Mouse (Mus musculus) adrenal gland, postnatal 10 days (tissue): ENCODE results near the gene Zc3h18. TPM values are rescaled to one million over a fixed set of nuclear protein-coding genes. Genes with fewer than 3 reads are reported as not detected.

Experiments used
- DNase-seq: peaks from one replicate; pipeline ENCODE4 v3.0.0; 2021; ENCODE audit warnings: mixed read lengths
- total RNA-seq, 2 experiments: library from RNA; stranded (reverse); gene quantifications; 2 replicates each; pipeline ENCODE4 v1.2.3; 2021

Zc3h18 gene
- total RNA-seq, 2 experiments from 2014 or later = 36.2 to 37.7 TPM

DNA sequence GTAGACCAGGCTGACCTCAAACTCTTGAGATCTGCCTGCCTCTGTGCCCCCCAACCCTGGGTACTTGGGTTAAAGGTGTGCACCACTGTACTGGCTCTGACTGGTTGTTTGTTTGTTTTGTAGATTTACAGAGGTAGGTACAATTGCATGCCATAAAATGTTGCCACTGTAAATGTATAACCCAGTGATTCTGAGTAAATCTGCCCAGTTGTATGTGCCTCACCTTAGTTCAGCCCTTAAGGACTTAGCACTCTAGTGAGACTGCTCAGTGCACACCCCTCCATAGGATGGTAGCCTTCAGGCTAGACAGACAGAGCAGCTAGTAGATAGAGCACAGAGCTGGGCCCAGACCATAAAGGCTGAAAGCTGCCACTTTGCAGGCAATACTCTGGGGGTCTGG is 17.3 kb downstream of the Zc3h18 start:
- no peak for DNase-seq

DNA sequence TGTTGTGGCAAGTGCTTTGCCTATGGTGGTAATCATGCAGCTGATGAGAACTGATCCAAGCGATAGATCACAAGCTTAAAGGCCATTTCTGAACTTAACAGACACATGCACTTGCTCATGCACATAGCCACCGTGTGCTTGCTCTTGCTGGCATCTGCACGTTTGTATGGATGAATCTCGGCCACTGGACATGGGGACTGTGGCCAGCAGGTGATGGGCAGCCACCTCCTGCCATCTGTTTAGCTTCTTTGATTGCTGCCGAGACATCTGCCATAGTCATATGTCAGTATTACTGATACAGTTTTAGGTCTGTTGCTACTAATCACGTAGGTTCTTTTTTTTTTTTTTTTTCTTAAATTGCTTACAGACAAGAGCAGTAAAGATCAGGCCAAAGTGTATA is 18.9 kb downstream of the Zc3h18 start:
- no peak for DNase-seq

DNA sequence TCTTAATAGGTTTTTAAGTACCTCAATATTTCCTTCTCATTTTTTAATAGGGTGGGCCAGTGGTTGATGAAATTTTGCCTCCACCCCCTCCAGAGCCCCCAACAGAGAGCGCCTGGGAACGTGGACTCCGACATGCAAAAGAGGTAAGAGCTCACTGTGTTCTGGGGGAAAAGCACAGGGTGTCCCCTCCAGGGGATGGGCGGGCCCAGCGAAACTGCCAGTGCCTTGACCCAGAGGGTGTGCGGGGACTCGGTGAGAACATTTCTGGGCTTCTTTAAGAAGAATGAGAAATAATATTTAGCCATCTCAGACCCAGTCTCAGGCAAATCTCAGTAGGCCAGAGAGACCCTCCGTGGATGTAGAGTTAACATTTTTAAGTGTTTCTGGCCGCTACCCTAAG is 21.8 kb downstream of the Zc3h18 start:
- no peak for DNase-seq

DNA sequence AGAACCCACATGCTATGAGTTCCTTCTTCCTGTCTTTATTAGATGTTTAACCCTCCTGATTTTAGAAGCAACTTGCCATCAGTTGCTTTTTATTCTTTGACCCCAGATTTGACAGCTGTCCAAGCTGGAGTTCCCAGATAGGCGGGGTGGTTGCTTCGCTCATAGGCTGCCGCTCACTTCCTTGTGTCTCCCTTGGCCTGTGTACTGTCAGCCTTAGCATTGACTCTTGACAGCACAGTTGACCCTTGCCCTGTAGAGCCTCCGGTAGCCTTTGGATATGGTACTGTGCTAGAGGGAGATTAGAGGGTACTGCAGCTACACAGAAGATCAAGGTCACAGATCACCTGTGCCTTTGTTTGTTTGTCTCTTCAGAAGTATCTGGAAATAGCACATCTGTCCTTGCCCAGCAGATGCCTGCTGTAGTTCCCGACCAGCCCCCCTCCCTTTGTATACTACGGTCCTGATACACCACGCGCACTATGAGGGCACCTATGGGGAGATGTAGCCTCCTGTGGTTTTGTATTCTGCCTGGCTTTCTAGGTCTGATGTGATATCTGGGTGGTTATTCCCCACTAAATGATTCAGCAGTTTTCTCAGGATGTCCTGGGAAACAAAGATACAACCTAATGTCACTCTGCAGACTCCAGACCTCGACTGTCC is 28.9 kb downstream of the Zc3h18 start:
- no peak for DNase-seq

DNA sequence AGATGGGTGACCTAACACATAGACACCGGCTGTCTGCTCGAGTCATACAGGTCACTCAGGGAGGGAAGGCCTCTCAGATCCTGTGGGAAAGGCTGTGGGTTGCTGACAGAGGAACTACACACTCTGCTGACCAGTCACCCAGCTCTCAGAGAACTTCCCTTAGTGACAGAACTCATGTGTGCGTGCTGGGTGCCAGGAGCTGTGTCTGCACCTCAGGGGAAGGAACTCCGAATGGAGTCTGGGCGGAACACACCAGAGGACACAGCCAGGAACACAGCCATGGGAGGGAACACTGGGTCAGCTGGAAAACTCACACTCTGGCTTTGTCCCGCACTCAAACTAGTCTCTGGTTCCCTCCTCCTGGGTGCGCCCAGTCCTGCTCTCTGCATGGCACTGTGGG is 31.3 kb downstream of the Zc3h18 start:
- no peak for DNase-seq

DNA sequence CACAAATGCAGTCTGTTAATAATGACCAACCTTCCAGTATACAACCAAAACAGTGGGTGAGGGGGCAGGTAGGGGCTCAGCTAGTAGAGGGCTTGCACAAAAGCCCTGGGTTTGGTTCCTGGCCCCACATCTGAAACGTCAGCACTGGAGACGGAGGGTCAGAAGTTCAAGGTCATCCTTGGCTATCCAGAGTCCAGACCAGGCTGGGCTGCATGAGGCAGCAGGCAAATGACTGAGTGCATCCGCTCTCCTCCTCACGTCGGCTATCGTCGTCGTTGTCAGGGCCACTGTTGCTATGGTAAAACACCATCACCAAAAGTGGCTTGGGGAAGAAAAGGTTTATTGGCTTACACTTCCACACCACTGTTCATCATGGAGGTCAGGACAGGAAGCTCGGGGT is 37.9 kb downstream of the Zc3h18 start:
- no peak for DNase-seq

DNA sequence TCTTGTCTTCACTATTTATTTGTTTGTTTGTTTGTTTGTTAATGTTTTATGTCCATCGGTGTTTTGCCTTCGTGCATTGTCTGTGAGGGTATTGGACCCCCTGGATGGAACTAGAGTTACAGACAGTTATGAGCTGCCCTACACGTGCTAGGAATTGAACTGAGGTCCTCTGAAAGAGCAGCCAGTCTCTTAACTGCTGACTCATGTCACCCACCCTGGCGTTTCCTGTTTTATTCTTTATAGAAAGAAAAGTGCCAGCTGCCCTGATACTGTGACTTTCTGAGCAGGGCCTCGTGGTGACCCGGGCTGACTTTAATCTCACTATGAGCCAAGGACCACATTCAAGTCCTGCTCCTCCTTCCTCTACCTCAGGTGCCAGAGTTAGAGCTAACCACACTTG is 39.1 kb downstream of the Zc3h18 start:
- DNase-seq = no peak

DNA sequence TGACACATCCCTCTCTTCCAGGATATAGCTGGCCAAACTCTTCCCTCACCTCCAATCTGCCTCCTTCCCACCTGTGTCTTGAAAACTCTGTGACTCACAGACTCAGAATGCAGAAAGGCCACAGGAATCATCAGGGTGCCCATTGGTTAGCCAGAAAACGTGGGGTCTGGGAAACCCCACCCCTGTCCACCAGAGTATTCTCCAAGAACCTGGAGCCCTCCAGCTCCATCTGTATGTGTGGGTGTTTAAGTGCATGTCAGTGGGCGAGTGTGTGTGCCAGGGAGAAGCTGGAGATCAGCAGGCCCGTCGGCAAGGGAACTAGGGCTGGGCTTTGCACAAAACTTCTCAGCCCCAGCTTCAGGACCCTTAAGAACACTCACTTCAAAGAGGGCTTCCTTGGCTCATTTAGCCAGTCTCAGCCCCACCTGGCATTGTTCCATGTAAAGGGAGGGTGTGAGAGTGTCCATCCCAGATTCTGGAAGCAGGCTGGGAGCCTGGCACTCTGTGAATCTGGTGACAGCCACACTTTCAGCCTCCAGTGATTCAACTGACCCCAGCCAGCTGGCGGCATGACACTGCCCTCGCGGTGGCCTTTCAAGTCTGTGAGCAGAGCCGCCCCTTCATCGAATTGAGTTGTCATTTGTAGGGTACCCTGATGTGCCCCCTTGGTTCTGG is 43.6 kb downstream of the Zc3h18 start:
- DNase-seq = no peak

DNA sequence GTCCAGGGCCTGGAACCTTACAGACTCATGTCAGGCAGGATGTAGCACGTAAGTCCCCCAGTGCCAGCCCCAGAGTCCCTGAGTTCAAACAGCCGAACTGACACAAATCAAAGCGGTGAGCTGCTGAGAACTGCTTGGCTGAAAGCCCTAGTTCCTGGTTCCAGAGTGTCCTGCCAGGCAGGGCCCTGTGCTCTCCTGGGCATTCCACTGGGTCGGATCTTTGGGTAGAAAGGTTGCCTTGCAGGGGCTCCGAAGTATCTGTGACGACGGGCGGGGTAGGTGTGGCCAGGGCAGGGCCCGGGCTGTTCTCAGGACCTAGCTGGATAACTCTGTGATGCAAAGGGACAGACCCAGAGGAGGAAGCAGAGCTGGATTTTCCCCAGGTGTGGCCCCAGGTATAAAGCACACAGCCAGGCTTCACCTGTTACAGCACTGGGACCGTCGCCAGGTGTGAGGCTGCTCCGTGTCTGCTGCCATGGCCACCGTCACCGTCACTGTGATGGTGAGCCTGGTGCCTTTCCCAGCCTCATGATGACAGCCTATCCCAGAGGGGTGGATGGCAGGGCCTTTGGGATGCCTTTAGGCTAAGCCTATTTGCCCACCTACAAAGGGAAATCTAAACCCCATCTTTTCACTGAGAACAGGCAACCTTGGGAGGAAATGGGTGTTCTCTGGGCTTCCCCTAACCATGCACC is 45.1 kb downstream of the Zc3h18 start, which contains the start of gene Il17c:
Gene Il17c (plus strand): TSS at position 645 of the 695 bp plus-strand sequence.
- DNase-seq = peak; percentile 26

DNA sequence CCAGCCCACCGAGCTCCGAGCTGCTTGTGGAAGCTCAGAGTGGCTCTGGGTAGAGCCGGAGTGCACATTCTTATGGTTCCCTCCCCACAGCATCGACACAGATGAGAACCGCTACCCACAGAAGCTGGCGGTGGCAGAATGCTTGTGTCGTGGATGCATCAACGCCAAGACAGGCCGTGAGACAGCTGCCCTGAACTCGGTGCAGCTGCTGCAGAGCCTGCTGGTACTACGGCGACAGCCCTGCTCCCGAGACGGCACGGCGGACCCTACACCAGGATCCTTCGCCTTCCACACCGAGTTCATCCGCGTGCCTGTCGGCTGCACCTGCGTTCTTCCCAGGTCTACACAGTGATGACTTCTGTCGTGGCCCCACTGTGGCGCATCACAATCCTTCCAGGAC is 46.8 kb downstream of the Zc3h18 start:
- DNase-seq = no peak

DNA sequence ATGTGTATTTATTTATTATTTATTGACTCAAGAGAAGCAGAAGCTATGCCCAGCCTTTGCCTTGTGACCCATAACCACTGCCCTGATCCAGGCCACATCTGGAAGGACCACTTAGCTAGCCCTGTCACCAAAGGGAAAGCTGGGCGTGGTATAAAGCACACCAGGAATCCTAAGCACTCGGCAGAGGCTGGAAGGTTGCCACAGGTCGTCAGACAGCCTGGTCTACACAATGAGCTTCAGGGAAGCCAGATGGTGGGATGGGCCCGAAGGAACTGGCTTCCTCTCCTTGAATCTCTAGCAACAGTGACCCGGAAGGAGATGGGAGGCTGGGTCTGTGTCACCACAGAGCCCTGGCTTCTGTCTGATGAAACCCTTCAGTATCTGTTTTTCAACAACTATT is 47.2 kb downstream of the Zc3h18 start:
- no peak for DNase-seq

DNA sequence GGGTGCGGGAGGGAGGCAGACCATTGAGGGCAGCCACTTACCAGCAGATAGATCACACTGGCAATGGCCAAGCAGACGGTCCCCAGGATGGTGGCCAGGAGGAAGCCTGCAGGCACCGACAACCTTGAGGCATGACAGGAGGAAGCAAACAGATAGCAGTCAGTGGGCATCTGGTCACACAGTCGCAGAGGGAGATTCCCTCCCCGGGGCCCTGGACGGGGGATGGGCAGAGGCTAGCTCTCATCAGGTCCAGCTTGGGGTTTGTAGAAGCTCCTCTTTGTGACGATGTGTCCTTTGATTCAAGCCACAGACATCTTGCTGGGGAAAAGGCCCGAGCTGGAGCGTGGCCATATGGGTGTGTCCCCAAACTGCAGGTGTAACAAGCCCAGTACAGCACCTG is 49.7 kb downstream of the Zc3h18 start:
- DNase-seq = no peak

DNA sequence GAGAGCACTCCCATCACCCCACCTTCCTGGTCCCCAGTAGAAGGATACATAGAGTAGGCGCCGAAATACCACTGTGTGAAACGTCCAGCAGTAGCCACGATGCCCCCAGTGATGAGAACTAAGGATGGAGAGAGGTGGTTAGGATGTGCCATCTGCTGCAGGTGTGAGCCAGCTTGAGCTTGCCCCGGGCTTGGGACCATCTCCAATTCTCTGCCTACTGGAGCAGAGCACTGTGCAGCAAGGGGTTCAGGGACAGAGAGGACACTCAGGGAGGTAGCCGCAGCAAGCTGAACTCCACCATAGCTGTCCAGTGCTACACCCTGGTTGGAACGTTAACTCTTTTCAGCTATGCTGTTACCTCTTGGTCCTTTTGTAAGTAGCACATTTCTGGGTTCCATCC is 51.2 kb downstream of the Zc3h18 start:
- no peak for DNase-seq

DNA sequence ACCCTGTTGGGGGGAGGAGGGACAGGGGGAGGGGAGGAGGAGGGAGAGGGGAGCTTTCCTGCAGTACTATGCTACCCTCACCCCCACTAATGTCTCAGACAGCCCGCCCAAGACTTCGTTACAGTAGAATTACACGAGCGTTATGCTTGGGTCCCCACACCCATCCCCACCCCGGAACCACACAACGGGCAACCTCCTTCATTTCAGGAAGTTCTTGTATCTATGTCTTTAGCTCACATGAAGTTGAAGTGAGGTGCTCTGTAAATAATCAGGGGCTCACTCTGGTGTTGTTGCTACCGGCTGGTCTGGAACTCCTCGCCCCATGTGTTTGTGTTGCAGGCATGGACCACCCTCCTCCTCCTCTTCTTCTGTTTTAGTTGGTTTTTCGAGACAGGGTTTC is 51.8 kb downstream of the Zc3h18 start:
- no peak for DNase-seq

DNA sequence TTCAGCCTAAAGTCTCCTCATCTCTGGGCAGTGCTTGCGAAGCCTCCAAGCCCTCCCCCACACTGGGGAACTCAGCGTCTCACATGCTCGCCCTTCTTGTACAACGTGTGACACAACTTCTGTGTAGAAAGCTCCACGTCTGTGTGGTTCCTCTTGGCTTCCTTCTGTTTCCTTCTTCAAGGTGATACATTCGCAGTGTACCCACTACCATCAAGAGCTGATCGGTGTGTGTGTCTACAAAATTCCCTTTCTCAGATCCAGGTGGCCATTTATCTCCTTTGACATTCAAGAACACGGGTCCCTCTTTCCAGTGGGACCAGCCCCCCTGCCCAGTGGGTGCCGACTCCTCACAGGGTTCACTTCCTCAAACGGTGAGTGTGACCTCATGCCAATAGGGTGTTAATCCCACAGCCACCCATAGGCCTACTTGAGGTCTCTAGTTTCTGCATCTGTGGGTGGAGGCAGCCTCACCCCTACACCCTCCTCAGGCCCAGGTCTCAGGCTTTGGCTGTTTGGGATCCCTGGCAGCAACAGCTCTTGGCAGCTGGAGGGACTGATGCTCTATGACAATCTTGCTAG is 53.7 kb downstream of the Zc3h18 start:
- no peak for DNase-seq

DNA sequence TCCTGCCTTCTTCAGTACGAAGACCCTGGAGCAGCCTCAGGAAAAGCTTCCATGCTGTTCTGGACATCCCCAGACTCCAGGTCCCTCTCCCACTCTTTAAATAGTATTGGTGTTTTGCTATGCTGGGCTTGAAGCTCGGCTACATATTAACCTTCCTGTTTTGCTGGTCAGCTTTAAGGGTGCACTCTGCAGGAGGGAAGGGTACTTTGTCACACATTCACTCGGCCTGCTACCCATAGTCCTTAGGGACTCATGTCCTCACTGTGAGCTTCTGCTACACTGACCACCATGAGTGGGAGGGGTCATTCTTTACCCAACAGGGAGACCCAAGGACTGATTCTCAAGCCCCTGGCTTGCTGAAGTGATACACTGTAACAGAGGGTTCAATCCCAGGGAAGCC is 54.2 kb downstream of the Zc3h18 start:
- DNase-seq = no peak

DNA sequence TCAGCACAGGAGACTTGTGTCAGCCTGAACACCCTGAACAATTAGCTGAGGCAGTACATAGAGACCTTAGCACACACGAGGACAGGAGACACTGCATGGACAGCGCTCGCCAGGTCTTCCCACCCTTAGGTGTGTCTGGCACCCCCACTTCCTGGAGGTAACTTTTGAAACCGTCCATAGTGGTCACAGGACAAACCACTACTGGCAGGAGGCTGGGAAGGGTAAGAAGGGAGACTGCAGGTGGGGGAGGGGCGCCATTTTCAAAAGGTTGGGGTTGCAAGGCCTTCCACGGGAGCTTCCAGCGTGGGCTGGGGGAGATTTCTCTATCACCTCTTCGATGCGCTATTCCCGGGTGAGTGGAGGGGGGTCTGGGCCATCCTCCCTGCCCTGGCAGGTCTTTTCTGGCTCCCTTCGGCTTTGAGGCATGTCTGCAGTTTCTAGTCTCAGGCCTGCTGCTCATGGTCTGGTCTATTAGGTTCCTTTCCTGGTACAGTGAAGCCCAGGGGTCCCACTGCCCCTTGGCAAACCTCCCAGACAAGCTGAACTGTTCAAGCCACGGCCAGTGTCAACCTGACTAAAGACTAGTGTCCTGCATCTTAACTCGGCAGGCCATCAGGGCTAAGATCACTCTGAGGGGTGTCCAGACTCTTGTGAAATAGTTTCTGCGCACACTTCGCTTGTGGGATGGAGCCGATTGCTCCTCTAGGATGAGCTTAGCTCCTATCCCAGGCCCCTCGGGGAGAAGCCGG is 55.5 kb downstream of the Zc3h18 start:
- DNase-seq = no peak

DNA sequence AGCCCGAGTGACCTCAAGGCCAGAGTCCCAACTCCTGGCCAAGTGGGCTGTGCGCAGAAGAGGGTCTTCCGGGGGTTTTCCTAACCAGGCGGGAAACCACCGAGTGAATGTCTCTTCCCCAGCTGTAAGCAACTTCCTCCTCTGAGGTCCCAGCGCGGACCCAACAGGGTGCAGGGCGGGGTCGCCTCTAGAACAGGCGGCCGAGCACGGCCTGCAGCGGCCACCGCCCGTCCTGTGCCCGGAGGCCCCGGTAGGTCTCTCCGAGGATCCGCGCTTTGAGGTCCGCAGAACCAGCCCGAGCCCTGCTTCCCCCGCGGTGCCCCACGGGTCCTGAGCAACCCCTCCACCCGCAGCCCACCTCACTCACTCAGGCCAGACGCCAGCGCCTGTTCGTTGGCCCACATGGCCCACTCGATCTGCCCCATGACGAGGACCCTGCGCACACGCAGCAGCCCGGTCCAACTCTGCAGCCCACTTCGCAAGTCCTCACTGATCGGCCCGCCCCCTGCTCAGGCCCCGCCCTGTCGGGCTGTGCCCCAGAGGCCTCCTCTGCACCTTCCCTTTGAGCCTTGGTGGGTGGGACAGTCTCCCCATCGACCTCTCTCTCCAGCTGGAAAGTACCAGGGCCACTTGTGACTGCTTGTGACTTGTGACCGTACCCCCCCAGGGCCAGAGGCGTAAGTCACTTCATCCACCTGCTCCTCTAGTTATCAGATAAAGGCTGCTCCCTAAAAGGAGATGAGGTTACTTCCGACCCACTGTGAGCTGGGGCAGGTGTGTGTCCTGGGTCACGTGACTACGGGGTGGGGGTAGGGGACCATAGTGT is 56.2 kb downstream of the Zc3h18 start, which contains the start of gene Cyba:
Gene Cyba (minus strand): TSS at position 488 of the 826 bp plus-strand sequence.
- peak; percentile 74 for DNase-seq

DNA sequence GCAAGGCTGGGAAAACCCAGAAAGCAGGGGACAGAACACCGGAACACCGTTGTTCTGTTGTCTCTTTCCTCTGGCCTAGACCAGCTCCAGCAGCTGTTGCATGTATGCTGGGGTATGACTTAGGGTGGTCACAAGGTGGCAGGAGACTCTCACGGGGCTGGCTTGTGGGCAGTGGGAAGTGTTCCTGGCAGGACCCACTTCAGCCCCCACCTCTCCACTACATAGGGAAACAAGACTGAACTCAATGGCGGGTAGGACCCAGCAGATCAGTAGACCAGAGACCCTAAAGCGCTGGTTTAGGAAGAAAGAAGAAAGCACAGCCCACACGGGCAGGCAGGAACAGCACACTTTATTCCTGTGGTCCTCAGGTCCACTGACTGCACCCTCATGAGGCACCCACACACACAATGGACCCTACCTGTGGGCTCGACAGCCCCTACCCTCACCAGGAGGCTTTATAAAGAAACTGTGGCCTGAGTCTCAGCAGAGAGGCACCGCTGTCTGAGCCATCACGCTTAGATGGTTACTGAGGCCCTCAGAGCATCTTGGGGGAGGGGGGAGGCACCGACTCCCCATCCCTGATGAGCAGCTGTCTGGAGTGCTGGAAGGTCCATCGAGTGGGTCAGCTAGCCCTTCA is 57.0 kb downstream of the Zc3h18 start:
- no peak for DNase-seq

DNA sequence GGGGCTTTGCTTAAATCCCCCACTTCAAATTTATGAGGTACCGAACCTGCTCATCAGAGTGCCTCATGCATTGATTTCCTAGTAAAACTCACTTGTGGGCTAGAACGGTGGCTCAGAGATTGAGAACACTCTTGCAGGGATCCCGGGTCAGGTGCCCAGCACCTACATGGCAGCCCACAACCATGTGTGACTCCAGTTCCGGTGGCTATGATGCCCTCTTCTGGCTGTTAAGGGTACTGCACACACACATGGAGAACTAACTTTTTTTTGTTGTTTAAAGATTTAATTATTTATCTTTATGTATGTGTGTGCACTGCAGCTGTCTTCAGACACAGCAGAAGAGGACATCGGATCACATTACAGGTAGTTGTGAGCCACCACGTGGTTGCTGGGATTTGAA is 59.0 kb downstream of the Zc3h18 start:
- DNase-seq = no peak

DNA sequence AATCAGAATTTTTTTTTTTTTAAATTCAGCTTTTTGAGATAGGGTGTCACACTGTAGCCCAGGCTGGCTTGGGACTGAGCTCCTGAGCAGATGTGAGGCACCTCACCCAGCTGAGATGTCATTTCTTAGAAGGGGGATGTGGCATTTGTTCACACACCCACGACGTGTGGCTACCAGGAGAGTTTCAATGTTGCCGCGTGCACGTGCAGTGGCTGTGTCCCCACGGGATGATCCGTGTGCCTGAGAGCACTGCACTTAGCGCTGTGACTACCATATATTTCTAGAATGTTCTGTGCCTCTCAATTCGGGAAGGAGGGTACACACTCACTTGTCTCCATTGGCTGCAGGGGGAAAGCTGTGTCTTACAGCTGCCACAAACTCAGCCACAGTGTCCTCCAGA is 59.7 kb downstream of the Zc3h18 start:
- DNase-seq = no peak
